Mouse (Mus musculus) left cerebral cortex, postnatal 14 days (tissue): Measurements from ENCODE around the gene Nsl1. TPM values are rescaled to one million over a fixed set of nuclear protein-coding genes. Genes with fewer than 3 reads are reported as not detected.

Experiments
- DNase-seq, 2 experiments: peaks; one replicate each; pipeline ENCODE4 v3.0.0; 2021 to 2022; ENCODE audit warnings: low spot score in 2 of 2, mixed read lengths in 1 of 2
- intact Hi-C: fragments of 180-260 bp; cut with DNase I; formaldehyde crosslinking; loops from one replicate; pipeline ENCODE4 v1.15.1; 2025
- total RNA-seq, 2 experiments: library from RNA; stranded (reverse); gene quantifications; 2 replicates each; pipeline ENCODE4 v1.2.3; 2021

Gene Nsl1
- total RNA-seq, 2 experiments from 2014 or later, result 0.70 to 0.88 TPM

DNA sequence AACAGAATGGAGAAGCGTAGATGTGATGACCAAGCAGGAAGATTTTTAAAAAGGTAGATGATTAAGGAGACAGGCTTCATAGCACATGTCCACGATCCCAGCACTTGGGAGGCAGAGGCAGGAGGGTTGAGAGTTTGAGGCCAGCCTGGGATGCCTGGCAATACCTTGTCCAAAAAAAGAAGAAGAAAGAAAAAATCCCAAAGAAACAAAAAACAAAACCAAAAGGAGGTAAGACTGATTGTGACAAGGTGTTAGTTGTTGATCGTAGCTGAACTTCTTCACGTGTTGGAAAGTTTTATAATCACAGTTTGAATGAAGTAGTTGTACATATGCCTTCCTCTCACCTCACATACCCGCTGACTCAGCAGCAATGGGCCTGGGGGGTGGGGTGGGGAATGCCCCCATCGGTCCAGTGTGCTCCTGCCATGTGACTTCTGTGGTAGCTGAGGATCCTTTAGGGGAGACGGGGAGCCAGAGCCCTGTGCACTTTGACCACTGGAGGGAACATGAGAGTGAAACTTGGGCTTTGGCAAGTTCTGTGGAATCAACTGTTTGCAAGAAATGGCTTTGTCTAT is 23.6 kb downstream of the Nsl1 start:
- no peak for DNase-seq
- intact Hi-C loops, result no loop called here

GRCm38 (mm10) chr1:191086960-191087359 is 24.1 kb downstream of the Nsl1 start:
- no peak for DNase-seq
- intact Hi-C loops, result no loop called here

DNA sequence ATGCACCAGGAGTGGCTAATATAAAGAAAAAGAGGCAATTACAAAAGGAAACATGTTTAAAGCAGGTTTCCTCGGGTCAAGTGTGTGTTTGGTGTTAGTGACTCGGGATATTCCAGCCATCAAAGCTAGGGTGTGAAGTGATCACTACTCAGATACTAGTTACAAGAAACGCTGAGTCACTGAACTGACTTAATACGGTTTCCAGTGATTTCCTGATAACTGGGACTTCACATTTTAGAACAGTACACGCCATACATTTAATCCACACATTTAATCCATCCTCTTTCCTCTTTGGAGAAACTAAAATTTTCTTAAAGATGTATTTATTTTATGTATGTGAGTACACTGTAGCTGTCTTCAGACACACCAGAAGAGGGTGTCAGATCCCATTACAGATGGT is 25.1 kb downstream of the Nsl1 start:
- intact Hi-C loops, result no loop called here
- no peak for DNase-seq

DNA sequence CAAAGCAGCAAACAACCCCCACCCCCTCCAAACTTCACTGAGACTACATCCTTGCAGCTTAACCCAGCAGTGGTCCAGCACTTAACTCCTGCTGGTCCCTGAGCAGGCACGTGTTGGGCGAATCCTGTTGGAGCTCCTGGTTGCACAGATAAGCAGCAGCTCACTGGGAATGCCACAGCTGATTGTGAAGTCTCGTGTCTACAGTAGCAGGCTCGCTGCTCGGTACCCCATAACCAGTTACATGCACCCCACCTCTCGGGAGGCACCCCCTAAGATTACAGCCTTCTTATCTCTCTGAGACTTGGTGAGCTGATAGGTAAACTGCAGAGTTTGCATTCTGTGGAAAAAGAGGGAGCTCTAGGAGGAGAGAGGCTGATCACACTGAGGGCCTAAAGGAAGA is 26.5 kb downstream of the Nsl1 start:
- DNase-seq, result no peak
- intact Hi-C loops, result no loop called here

DNA sequence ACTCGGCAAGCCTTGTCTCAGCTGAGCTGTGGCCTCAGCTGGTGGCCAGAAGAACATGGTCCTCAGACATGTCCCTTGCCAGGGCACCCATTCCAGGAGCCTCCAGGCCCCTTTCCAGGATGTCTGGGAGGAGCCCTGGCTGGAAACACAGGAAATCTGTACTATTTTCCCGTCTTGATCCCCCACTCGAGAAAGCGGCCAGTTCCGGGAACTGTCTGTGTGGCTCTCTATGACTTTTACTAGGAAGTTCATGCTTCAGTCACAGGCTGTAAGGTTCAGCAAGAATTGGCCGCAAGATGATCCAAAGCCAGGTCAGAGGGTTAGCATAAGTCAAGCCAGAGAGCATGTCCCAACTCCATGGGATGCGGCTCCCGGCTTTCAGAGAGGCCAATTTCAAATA is 29.2 kb downstream of the Nsl1 start:
- intact Hi-C loops, result loop anchor here (10.0 kb wide), 1 partner anchor 173 kb away; no protein-coding TSS in a partner anchor
- DNase-seq, result no peak

DNA sequence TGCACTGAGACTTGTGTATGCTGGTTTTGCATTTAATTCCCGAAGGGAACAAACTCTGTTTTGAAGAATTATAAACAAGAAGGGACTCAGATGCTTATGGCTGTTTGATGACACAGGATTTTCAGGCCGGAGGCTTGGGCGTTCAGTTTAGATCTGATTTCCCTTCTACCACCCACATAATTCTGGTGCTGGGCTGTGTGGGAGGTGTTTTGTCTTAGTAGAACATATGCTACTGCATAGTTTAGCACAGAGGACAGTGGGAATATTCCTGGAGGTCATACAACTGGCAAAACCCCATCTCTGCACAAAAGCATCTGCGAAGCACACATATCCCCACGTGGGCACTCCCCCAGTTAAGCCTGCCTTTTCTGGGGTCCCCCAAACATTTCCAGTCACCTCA is 30.8 kb downstream of the Nsl1 start:
- DNase-seq, result peak; percentile 53 to 69
- intact Hi-C loops, result loop anchor here (10.0 kb wide), 1 partner anchor 171 kb away; no protein-coding TSS in a partner anchor

- peak in 1 of 2 experiments; percentile 28 for DNase-seq
- intact Hi-C loops, result loop anchor here (5.0 to 10.0 kb wide), 2 partner anchors 77 to 170 kb away; no protein-coding TSS in a partner anchor
Observed at GRCm38 (mm10) chr1:191095019-191095418, 32.2 kb downstream of the Nsl1 start.

- DNase-seq, result no peak
- intact Hi-C loops, result loop anchor here (5.0 to 10.0 kb wide), 2 partner anchors 75 to 168 kb away; no protein-coding TSS in a partner anchor
Observed at GRCm38 (mm10) chr1:191096871-191097681, 34.3 kb downstream of the Nsl1 start.

DNA sequence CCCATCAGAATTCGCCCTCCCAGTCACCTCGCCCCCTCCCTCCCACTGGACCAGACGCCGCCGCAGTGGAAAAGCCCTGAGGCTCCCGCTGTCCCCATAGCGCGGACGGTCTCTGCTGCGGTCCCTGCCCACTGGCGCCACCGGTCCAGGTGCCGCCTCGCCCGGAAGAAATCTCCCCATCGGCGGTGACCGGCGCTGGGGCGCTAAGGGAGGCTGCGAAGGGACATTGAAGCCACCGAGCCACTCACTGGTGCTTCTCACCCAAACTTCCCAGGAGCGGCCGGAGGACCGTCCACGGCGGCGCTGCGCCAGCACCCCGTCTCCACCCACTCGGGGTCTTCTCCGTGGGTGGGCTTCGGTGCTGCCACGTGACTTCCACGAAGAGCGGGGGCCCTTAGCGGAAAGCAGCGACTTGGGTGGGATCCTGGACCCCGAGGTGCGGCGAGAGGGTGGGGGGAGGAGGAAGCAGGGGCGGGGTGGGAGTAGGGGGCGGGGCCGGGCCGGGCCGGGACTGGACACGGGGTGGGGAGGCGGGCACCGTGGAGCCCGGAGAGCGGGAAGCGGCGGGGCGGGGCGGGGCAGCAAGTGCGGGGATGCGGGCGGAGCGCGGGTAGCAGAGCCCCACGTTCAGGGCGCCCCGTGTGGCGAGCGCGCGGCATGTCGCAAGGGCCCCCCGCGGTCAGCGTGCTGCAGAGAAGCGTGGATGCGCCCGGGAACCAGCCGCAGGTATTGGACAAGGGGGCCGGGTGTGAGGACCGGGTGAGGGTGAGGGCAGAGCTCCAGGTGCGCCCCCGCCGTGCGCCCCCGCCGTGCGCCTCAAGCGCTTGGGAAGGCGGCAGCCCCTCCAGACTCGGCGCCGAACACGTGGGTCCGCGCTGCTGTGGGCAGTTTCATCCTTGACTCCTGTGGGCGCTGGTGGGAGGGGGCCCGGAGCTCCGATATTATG is 35.3 kb downstream of the Nsl1 start, which contains the start of gene Batf3:
Batf3 (plus strand) TSS at position 46 of the 946 bp plus-strand sequence.
- no peak for DNase-seq
- intact Hi-C loops, result loop anchor here (5.0 to 10.0 kb wide), 2 partner anchors 74 to 167 kb away; no protein-coding TSS in a partner anchor

- intact Hi-C loops, result loop anchor here (5.0 to 10.0 kb wide), 2 partner anchors 73 to 166 kb away; no protein-coding TSS in a partner anchor
- DNase-seq, result no peak
Observed at GRCm38 (mm10) chr1:191099114-191099513, 36.3 kb downstream of the Nsl1 start.

DNA sequence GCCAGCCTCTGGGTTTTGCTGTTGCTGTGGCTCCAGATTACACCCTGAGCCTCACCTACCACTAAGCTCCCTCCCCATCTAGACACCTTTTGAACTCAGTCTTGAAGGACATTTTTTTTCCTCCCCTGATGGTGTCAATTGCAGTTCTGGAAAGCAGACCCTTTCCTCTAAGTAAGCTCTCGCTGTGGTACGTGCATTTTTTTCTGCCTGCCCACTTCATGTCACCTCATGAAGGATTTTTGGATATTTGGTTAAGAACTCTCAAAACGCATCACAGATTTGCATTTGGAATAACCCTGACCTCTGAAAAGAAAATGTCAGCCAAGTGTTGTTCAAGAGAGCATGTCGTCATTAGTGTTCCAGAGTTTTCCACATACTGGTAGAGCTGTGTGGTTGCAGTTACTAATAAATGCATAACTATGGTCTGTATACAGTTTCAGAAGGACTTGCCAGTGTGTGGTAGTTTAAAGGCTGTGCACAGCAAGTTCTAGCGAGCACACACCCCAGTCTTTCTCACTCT is 37.0 kb downstream of the Nsl1 start:
- DNase-seq, result no peak

GRCm38 (mm10) chr1:191102730-191103370 is 40.0 kb downstream of the Nsl1 start:
- DNase-seq, result no peak
- intact Hi-C loops, result loop anchor here (5.0 kb wide), 1 partner anchor 79 kb away; no protein-coding TSS in a partner anchor

More for the DNA sequence above, 37.0 kb downstream of the Nsl1 start:
- intact Hi-C loops, result loop anchor here (5.0 to 10.0 kb wide), 3 partner anchors 72 to 165 kb away; no protein-coding TSS in a partner anchor

GRCm38 (mm10) chr1:191105246-191105645 is 42.4 kb downstream of the Nsl1 start:
- no peak for DNase-seq

DNA sequence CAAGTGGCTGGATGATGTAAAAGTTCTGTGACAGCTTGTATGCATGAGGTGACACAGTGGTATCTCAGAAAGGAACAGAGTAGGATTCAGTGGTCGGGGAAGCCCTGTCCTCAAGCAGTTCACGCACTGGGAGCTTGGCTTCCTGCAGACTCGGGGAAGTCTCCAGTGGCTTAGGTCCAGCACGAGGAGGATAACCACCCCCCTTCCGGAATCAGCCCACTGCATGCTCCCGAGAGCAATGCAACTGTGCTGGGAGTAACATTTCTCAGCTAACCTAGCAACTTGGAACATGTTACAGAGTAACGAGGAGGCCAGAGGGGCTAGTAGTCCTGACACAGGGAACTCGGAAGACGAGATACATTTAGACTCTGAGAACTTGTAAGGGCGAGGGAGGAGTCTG is 44.5 kb downstream of the Nsl1 start:
- DNase-seq, result no peak
- intact Hi-C loops, result no loop called here

More at GRCm38 (mm10) chr1:191105246-191105645, 42.4 kb downstream of the Nsl1 start:
- intact Hi-C loops, result no loop called here

GRCm38 (mm10) chr1:191109907-191110306 is 47.1 kb downstream of the Nsl1 start:
- DNase-seq, result no peak
- intact Hi-C loops, result no loop called here

DNA sequence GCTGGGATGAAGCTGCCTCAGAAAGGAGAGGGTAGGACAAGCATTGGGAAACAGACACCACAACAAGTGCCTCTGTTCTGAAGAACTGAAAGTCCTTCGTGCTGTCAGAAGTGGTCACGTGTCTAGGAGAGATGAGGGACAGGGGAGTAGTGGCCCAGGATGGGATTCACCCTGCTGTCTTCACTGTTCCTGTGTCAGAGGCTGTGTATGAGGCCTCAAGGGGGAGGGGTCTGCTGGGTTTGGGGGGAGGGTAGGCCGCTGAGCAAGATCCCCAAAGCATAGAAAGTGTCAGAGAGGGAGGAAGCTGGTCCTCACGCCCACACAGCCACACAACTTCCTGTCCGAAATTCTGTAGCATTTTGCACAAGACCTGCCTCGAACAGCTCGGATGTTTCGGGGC is 48.3 kb downstream of the Nsl1 start:
- intact Hi-C loops, result no loop called here
- no peak for DNase-seq

GRCm38 (mm10) chr1:191114868-191115267 is 52.1 kb downstream of the Nsl1 start:
- intact Hi-C loops, result no loop called here
- DNase-seq, result no peak

DNA sequence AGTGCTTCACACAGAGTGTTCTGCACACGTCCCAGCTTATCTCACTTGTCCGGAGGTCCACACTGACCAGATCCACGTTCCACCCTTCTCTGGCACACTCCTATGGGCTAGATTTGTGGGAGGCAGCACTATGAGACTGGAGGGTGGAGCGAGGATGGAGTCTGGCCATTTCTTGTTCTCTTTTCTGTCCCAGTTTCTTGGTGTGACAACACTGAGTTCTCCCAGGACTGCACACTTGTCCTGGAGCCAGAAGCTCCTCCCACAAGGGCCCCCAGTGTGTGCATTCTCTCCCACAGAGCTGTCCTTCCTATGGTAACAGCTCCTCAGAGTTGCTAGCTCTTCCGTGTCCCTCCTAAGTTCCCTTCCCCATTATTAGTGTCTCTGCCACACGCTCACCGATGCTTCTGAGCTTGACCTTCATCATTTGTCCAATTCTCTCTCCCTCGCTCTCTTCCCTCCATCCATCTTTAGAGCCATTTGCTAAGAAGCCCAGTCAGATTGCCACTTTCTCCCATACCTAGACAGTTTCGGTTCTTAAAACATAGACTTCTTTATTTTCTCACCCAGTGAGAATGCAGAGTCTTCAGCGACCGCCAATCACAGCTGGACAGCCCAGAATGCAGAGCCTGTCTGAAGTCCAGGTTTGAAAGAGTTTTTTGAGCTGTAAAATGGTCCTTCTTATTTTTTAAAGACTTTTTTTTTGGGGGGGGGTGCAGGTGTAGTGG is 52.9 kb downstream of the Nsl1 start:
- intact Hi-C loops, result no loop called here
- no peak for DNase-seq
